Mouse (Mus musculus) gonadal fat pad, adult 2 months (tissue): ENCODE data around the gene Serpinh1. TPM values are rescaled to one million over a fixed set of nuclear protein-coding genes. Genes with fewer than 3 reads are reported as not detected.

Source experiments
- DNase-seq: peaks from one replicate; pipeline ENCODE4 v3.0.0-alpha.2; 2012; ENCODE audit warnings: low read depth
- polyA plus RNA-seq: library from polyadenylated mRNA; depleted of rRNA; stranded (reverse); fragments of >200 nt; gene quantifications from 2 replicates; pipeline ENCODE4 v1.2.3, GENCODE M21; 2012; rRNA removed

Serpinh1 gene
- polyA plus RNA-seq, 1 experiment, result 502 TPM

DNA sequence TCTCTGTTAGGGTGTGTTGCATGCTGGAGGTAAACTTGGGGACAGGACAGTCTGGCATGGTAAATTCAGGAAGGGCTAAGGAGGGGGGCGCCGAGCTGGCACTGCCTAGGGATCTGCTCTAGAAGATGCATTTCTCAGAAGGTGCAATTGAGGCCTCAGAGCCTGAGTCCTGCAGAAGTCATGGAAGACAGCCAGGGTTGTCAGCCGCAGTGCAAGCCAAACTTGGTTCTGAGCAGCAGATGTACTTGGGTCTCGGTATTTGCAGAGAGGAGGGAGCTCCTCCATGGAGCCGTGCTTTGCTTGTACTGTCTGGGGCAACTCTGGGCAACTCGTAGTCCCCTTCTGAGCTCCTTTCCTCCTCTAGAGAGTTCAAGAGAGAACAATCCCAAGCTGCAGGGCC lies 26.9 kb downstream of the Serpinh1 start:
- no peak for DNase-seq

DNA sequence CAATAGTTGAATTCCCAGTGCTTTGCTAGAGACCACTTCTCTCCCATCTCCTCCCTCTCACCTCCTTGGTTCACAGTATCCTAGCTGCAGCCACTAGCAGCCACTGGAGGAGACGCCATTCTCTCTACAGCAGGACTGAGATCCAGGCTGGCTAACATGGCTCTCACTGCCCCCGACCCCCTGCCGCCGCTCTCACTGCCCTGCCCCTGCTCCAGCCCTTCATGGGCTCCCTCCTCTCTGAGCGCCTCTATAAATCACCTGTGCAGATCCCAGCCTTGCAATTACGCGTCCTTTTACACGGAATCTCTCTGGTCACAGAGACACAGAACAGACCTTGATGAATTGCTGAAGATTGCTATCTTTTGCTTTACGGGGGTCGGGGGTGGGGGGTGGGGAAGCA lies 28.2 kb downstream of the Serpinh1 start:
- no peak for DNase-seq

DNA sequence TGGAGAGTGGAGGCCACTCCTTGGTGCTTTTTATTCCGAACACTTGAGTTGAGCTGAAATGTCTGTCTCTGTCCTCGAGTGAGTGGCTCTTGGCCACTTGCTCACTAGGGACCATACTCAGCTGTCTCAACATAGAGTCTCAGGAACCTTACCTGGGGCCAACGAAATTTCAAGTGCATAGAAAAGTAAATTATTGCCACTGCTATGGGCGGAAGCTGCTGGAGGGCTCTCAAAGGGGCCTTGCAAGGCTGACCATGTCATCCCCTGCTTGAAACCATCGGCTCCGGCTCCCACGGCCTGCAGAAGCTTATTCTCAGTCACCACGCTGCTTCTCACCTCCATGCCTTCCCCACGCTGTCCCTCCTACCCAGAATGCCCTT lies 29.7 kb downstream of the Serpinh1 start:
- DNase-seq, result no peak

DNA sequence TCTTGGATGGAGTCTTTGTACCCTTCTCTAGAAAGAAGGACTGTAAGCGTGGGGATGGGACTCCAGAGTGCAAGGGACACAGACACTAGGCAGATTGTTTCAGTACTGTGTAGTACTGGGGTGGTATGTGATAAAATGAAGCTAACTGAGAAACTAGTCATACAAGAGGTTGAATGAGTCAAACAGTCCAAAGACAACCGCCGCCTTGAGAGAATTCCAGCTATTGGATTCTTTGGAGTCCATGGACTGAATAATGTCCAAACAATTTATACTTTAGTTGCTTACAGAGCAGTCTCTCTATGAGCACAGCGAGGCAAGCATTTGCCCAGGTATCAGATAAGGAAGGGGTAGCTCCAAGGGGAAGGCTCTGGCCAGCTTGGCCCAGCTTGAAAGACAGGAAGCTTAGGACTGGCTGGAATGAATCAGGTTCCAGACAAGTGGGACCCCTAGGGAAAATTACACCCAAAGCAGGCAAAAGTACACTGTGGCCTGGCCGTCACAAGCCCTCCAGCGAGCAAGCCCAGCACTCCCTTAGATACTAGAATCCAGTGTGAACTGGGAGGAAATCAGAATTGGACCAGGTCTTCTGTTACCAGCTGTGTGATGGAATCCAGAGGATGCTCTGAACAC lies 30.2 kb downstream of the Serpinh1 start:
- no peak for DNase-seq

DNA sequence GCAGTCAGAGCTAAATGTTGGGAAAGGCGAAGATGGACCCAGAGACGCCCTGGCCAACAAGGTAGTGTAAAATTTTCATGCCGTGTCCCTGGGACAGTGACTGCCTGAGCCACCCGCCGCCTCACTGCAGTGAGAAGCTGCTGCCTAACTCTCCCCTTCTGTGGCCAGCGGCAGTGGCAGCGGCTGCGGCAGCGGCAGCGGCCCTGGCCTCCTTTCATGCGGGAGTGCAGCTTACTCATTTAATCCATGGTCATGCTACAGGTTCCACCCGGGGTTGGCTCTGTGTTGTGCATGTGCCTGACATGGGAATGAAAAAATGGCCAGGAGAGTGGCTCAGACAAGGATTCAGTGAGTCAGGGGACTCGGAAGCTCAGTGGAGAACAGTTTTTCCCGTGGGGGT lies 32.5 kb downstream of the Serpinh1 start:
- no peak for DNase-seq

DNA sequence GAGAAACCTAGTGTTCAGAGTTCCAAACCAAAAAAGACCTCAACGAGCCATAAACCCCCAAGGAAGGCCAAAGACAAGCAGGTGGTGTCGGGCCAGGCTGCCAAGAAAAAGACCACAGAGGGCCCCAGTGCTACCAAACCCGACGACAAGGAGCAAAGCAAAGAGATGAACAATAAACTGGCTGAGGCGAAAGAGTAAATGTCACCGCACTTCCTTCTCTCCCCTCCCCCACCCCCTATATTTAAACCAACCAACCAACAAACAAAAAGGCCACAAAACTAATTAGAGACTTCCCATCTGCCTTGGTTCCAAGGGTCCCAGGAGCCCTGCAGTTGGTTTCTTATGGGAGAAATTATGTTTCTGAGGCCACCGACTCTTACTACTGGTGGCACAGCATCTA lies 35.6 kb downstream of the Serpinh1 start:
- no peak for DNase-seq

DNA sequence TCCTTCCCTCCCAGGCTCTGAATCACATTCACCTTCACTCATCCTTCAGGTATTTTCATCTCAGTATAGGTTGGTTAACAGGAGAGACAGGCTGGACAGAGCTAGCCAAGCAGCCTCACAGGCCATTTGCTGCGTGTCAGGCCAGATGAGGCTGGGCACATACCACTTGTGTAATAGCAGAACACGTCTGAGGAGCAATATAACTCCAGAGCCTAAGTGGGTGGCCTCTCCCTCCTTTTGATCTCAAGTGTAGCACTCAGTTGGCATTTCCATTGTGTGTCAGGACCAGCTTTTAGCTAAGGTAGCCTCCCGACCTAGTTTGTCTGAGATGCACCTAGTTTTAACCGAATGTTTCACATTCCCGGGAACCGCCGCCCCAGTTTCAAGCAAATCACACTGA lies 36.8 kb downstream of the Serpinh1 start:
- DNase-seq, result no peak

DNA sequence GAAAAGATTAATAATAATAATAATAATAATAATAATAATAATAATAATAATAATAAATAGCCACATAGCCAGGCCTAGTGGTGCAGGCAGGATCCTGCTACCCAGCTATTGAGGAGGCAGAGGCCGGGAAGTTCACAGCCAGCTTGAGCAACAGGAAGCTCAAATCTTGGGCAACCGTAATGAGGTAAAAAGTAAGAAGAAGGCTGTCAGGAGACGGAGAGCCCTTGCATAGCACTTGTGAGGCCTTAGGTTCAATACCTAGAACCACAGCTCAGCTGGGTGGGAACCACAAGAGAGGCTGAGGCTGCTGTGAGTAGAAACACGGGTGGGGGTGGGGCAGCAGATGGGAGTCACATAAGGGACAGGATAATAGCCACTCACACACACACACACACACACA lies 38.5 kb downstream of the Serpinh1 start:
- DNase-seq, result no peak

DNA sequence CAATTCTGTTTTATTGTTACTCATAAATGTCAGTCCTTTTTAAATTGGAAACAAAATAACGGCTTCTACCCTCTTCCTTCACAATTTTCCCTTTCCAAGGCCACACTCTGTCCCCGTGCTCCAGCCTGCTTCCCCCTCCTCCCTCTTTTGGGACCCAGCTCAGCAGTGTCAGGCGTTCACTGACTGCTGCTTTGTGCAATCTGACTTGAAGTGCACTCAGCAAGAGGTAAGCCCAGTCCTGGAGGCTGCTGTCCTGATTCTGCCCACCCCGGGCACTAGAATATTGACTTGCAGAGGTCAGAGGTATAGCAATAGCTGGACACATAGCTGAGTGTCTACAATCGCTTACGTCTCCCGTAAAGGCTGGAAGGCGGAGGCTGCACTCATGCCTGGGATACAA lies 39.8 kb downstream of the Serpinh1 start:
- no peak for DNase-seq

DNA sequence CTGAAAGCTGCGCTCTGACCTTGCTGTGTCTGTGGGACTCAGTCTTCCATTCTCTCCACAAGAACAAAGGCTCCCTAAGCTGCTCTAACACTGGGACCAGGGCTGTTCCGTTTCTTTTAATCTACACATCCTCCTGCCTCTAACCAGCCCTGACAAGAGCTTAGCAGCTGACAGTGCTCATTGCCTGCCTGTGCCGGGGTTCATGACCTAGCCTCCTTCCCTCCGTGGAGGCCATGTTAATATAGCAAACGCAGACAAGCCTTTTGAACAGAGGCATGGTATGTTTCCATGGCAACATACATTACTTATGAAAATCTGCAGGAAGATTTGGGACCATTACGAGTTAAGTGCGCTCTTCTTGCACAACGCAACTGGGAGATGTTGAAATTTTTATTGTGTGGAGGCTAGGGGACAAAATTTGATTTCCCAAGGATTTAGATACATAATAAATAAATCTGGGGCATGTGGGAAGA lies 40.3 kb downstream of the Serpinh1 start:
- DNase-seq, result no peak

DNA sequence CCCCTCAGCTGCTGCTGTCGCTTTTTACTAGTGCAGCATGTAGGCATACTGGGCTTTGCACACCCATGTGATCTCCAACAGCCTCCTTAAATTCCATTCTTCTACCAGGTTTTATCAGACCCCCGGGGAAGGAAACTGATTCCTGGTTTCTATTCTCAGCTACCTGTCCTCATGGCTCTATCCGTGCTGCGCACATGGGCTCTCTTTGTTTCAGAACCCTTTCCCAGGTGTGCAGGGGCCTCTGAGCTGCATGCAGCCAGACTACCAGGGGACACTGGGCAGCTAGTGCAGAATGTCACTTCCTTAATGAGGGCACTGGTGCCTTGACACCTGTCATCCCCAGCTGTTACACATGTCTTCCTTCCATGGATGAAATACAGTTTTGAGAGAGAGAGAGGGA lies 41.0 kb downstream of the Serpinh1 start:
- DNase-seq, result no peak

DNA sequence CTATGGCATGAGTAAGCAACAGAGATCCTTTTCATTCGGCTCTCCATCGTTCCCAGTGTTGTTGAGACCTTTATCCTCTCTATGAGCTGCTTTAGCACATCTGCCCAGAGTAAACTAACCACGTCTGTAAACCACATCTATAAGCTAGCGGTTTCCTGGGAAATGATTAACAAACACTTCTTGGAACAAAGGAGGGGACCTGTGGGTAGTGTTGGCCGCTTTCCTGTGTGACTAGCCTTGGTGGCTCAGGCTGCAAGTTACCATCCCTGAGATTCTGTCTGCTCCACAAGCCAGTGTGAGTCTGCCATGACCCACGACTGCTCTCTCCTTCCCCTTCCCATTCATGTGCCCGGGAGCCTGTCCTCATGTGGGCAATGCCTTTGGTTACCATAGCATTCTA lies 41.6 kb downstream of the Serpinh1 start:
- no peak for DNase-seq

DNA sequence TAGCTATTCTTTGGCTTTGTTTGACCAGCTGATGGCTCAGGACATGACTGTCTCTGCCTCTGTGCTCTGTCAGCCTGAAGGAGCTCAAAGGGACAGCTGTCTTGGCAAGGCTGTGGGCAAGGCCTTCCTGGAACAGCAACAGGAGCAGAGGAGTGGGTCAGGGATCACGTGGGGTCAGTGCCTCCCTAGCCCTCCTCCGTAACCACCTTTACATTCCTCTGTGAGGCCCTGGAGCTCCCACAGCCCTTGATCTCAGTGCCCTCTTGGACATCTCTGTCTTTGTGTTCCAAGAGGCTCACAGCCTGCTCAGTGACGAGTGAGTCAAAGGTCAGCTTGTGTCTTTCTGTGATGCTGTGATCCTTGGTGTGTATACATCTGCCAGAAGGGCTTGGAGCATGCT lies 46.4 kb downstream of the Serpinh1 start:
- DNase-seq, result no peak

DNA sequence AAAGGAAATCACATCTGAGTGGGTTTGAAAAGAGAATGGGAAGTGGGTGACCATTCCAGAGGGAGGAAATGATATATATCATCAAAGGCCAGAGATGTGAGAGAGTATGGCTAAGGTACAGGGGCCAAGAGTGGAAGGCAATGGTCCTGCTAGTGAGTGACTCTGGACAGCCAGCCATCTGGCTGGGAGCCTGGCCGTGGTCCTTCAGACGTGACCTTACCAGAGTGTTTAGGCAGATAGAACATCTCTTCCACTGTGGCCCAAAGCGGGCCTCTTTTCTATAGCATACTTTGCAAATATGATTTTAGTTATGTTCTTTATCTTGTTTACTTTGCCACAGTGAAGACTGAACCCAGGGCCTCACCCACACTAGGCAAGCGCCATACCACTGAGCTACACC lies 47.4 kb downstream of the Serpinh1 start:
- no peak for DNase-seq

DNA sequence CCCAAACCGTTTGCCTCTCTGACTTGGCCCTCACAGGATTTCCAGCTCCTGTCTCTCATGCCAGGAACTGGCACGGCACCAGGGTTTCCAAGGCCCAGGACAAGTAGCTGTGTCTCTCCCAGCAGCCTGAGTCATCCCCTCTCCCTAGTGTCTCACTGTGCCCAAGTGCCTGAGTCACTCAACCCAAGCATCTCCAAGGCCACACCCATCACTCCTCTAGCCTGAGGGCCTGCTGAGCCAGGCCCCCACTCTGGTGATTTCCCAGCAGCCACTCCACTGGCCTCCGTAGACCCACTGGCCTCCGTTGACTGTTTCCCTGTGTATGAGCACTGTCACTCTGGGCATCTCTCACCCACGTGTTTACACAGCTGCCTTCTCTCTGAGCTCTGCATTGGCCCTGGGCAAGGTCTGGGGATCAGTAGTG lies 48.1 kb downstream of the Serpinh1 start:
- DNase-seq, result no peak

DNA sequence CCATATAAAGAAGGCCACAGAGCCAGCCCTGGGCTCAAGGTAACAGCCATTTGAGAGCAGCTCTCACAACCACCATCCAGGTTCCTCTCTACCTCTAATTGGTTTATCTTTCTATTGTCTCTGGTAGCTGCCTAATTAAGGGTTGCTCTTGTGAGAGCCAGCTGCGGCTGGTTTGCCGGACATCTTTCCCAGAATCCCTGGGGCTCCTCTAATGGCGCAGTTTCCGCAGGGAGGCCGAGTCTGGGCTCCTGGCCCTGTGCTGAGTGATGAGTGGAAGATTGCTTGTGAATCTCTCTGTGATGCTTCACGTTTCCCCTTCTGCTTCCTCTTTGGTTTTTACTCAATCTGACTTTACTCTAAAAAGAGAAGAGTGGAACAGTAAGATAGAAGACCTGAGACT lies 49.0 kb downstream of the Serpinh1 start:
- no peak for DNase-seq

DNA sequence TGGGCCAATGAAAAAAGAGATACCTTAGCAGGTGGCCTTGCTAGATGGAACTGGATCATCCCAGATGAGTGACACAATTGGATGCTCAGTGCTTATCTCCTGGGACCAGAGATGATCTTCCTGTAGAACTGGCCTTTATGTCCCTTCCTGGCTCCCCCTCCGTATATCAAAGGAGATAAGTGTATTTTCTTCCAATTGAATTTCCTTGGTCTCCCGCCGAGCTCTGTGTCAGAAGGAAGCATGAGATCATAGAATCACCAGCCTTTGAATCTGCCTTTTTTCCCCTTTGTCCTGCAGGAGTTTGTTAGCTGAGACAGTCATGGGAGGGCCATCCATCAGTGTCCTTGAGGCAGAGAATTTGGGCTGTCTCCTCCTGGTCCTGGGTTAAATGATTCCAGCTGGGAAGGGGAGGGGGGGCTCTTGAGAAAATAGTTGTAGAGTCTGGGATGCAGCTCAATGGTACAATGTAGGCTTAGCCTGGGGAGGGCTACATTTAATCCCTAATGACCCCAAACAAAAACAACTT lies 52.3 kb downstream of the Serpinh1 start:
- no peak for DNase-seq

Other genes starting within 250 kb of the Serpinh1 start
- 13.4 and 21.5 TPM in 2 replicates for gene Uvrag, start 212.1 kb downstream of the Serpinh1 start, polyA plus RNA-seq
- 1,003 and 2,827 TPM in 2 replicates for gene Dgat2, start 170.5 kb downstream of the Serpinh1 start, polyA plus RNA-seq
- gene Mogat2, start 114.6 kb downstream of the Serpinh1 start, polyA plus RNA-seq, result 6.9 and 36.5 TPM in 2 replicates
- 4.5 and 7.1 TPM in 2 replicates for gene Map6, start 85.8 kb downstream of the Serpinh1 start, polyA plus RNA-seq
- gene Gdpd5, start 28.2 kb upstream of the Serpinh1 start, polyA plus RNA-seq, result 16.6 and 24.0 TPM in 2 replicates
- 2.1 and 2.5 TPM in 2 replicates for gene Klhl35, start 112.8 kb upstream of the Serpinh1 start, polyA plus RNA-seq
- 383 and 415 TPM in 2 replicates for gene Rps3, start 130.5 kb upstream of the Serpinh1 start, polyA plus RNA-seq
- 37.9 and 42.6 TPM in 2 replicates for gene Arrb1, start 182.2 kb upstream of the Serpinh1 start, polyA plus RNA-seq